Mouse (Mus musculus): ENCODE results near the gene F2r. TPM values are rescaled to one million over a fixed set of nuclear protein-coding genes. Genes with fewer than 3 reads are reported as not detected.

F2r gene
- 60.0 and 62.8 TPM in 2 replicates for polyA plus RNA-seq (2015; fragmentation: Nextera tagmentation; extraction: Ambion mirVana)

GRCm38 (mm10) chr13:95618309-95618712 lies at the start of gene F2r:
Gene F2r (minus strand): TSS chr13:95618487.
- 0% methylated on average over 42 of the region's 42 CpGs for WGBS
- ATAC-seq (ENCODE audit: low FRiP score, low read depth): peak; percentile 91
- Histone ChIP-seq H3K27ac (replicated peaks) (peak within 1 kb of the TSS; percentile 71), H3K4me2 (peak within 1 kb of the TSS; percentile 85), H3K4me3 (peak within 1 kb of the TSS; percentile 72), H3K9ac (peak within 1 kb of the TSS; percentile 76), H3K27me3 (no peaks in the 10 kb centered on the region), H3K4me1 (replicated peaks) (peaks cover 30% of the 10 kb centered on the region), H3K9me3 (no peaks in the 10 kb centered on the region), H3K36me3 (no peaks in the 10 kb centered on the region)

GRCm38 (mm10) chr13:95667260-95667659 lies 49.0 kb upstream of the F2r start:
- H3K36me3 ChIP-seq: no peaks in the 10 kb centered on the region
- H3K27me3 ChIP-seq: no peaks in the 10 kb centered on the region
- H3K9me3 ChIP-seq: no peaks in the 10 kb centered on the region
- no peak overlapping the region for H3K4me3 ChIP-seq
- 23% methylated on average over 7 of the region's 7 CpGs for WGBS
- H3K4me1 ChIP-seq (replicated peaks): no peaks in the 10 kb centered on the region
- no peak overlapping the region for H3K27ac ChIP-seq (replicated peaks)
- no peak for ATAC-seq (ENCODE audit: low FRiP score, low read depth)
- no peak overlapping the region; the same call in 1 of the 2 replicates for H3K4me2 ChIP-seq
- H3K9ac ChIP-seq: no peak overlapping the region

DNA sequence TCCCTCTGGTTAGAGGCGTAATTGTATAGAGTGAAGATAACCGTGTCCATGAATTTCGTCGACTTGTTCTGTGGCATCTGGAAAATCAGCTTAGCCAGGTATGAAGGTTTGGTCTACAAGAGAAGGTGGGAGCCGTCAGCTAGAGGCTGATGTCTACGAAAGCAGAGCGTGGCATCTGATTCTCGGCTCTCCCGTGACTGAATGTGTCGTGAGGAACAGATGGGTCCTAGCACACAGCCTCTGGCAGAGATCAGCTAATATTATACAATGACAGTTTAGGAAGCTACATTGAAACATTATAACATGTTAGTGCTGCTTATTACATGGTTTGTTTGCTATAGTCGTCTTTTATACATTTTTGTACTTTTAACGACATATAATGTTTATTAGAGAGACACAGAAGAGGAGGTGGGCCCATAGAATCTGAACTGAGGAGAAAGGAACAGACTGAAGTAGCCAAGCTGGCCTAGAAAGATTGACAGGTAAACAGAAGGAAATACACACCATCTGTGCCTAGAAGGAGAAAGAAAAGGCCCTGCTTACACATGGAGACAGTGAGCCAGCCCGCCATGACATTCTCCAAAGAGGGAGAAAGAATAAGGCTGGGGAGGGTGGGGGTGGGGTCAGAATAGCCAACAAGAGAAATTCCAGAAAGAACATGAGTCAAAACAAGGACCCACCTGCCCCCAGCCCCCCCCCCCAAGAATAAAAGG lies 47.5 kb upstream of the F2r start:
- H3K4me2 ChIP-seq: no peak overlapping the region
- no peak for ATAC-seq (ENCODE audit: low FRiP score, low read depth)
- no peak overlapping the region for H3K9ac ChIP-seq
- no peaks in the 10 kb centered on the region for H3K36me3 ChIP-seq
- 82% methylated on average over 13 of the region's 13 CpGs for WGBS
- H3K4me3 ChIP-seq: no peak overlapping the region
- H3K27ac ChIP-seq (replicated peaks): no peak overlapping the region
- no peaks in the 10 kb centered on the region for H3K4me1 ChIP-seq (replicated peaks)
- H3K9me3 ChIP-seq: no peaks in the 10 kb centered on the region
- no peaks in the 10 kb centered on the region for H3K27me3 ChIP-seq

GRCm38 (mm10) chr13:95663834-95664233 lies 45.5 kb upstream of the F2r start:
- Histone ChIP-seq H3K27ac (replicated peaks) (no peak overlapping the region), H3K27me3 (no peaks in the 10 kb centered on the region), H3K9ac (no peak overlapping the region), H3K36me3 (no peaks in the 10 kb centered on the region), H3K4me3 (no peak overlapping the region), H3K4me2 (no peak overlapping the region), H3K9me3 (no peaks in the 10 kb centered on the region), H3K4me1 (replicated peaks) (no peaks in the 10 kb centered on the region)
- 99% methylated on average over 4 of the region's 4 CpGs for whole genome bisulfite sequencing
- ATAC-seq (ENCODE audit: low FRiP score, low read depth): no peak

DNA sequence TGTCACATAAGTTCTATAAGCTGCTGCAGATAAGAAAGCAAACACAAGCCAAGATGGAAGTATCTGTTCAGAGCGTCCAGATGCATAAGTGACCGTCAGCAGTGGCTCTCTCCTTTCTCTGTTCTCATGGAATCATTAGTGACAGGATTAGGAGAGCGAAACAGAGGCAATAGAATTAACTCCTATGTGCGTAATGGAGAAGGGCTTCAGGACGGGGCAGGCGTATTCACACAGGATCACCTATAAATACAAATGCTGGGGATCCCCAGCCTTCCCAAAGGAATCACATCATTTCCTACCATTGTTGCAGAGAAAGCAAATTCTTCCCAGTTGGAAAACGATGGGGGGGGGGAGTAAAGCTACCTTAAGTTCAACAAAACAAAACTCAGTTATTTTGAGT lies 41.1 kb upstream of the F2r start:
- no peak overlapping the region for H3K4me3 ChIP-seq
- peaks cover 6% of the 10 kb centered on the region; the same call in 1 of the 2 replicates for H3K4me1 ChIP-seq (replicated peaks)
- H3K27ac ChIP-seq (replicated peaks): no peak overlapping the region
- 88% methylated on average over 7 of the region's 7 CpGs for WGBS
- H3K4me2 ChIP-seq: no peak overlapping the region
- no peaks in the 10 kb centered on the region for H3K9me3 ChIP-seq
- H3K36me3 ChIP-seq: no peaks in the 10 kb centered on the region
- ATAC-seq (ENCODE audit: low FRiP score, low read depth): no peak
- H3K27me3 ChIP-seq: no peaks in the 10 kb centered on the region
- H3K9ac ChIP-seq: no peak overlapping the region

DNA sequence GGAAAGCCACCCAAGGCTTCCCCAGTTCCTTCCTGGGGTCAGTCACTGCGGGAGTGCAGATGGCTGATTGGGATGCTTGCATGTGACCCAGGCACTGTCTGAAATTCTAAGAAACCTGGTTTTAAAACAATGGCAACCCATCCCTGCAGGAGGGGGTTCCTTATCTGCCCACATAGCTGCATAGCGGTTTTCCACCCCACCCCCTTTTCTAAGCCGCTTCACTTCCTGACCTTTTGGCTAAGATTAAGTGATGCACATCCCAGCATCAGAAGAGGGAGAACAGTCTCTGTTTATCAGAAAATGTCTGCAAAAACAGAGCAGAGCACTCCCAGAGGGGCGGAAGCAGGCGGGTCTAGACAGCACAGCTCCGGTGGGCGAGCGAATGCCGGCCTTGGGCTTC lies 38.9 kb upstream of the F2r start:
- Histone ChIP-seq H3K9ac (no peak overlapping the region), H3K4me2 (no peak overlapping the region), H3K4me3 (no peak overlapping the region), H3K36me3 (no peaks in the 10 kb centered on the region), H3K27ac (replicated peaks) (no peak overlapping the region), H3K4me1 (replicated peaks) (peaks cover 6% of the 10 kb centered on the region; the same call in 1 of the 2 replicates), H3K27me3 (no peaks in the 10 kb centered on the region), H3K9me3 (no peaks in the 10 kb centered on the region)
- no peak for ATAC-seq (ENCODE audit: low FRiP score, low read depth)
- 70% methylated on average over 9 of the region's 9 CpGs for WGBS

DNA sequence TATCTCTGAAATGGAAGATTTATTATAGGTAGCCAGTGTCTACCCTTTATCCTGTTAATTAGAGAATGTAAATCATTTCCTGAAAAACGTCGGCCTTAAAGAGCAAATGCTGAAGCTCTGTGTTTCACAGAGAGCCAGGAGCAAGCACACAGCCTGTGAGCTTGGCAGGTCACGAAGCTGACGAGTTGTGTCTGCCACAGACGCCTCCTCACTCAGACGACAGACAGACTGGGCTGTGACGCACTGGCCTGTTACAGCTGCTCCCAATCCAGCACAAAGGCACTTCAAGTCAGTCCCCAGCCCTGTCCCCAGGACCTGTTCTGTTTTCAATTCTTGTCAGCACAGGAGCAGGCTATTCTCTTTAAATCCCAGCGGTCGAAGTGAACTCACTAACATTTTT lies 37.0 kb upstream of the F2r start:
- Histone ChIP-seq H3K36me3 (no peaks in the 10 kb centered on the region), H3K4me1 (replicated peaks) (peaks cover 6% of the 10 kb centered on the region; the same call in 1 of the 2 replicates), H3K4me2 (no peak overlapping the region), H3K9me3 (no peaks in the 10 kb centered on the region), H3K27ac (replicated peaks) (peak overlapping the region; percentile 59; the same call in 1 of the 2 replicates), H3K27me3 (no peaks in the 10 kb centered on the region), H3K4me3 (no peak overlapping the region), H3K9ac (no peak overlapping the region)
- 37% methylated on average over 9 of the region's 9 CpGs for WGBS
- peak; percentile 59; the same call in 1 of the 2 replicates for ATAC-seq (ENCODE audit: low FRiP score, low read depth)

DNA sequence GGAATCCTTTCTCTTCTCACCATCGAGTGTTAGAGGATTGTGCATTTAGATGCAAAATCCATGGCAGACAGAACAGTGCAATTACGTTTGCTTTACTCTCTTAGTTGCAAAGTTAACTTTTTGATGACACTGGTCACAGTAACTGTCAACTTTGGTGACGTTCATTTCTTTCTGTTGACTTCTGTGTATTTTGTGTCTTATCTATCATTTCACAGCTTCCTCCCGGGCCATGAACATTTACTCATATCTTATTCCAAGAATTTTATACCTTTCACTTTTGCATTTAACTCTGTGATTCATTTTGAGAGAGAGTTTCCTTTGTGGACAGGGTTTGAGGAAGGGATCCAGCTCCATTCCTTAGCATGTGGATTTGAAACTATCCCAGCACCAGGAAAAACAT lies 35.4 kb upstream of the F2r start:
- Histone ChIP-seq H3K9ac (no peak overlapping the region), H3K36me3 (no peaks in the 10 kb centered on the region), H3K4me2 (no peak overlapping the region), H3K27me3 (no peaks in the 10 kb centered on the region), H3K4me1 (replicated peaks) (peaks cover 6% of the 10 kb centered on the region; the same call in 1 of the 2 replicates), H3K9me3 (no peaks in the 10 kb centered on the region), H3K4me3 (no peak overlapping the region), H3K27ac (replicated peaks) (no peak overlapping the region)
- 93% methylated on average over 4 of the region's 4 CpGs for WGBS
- ATAC-seq (ENCODE audit: low FRiP score, low read depth): no peak

DNA sequence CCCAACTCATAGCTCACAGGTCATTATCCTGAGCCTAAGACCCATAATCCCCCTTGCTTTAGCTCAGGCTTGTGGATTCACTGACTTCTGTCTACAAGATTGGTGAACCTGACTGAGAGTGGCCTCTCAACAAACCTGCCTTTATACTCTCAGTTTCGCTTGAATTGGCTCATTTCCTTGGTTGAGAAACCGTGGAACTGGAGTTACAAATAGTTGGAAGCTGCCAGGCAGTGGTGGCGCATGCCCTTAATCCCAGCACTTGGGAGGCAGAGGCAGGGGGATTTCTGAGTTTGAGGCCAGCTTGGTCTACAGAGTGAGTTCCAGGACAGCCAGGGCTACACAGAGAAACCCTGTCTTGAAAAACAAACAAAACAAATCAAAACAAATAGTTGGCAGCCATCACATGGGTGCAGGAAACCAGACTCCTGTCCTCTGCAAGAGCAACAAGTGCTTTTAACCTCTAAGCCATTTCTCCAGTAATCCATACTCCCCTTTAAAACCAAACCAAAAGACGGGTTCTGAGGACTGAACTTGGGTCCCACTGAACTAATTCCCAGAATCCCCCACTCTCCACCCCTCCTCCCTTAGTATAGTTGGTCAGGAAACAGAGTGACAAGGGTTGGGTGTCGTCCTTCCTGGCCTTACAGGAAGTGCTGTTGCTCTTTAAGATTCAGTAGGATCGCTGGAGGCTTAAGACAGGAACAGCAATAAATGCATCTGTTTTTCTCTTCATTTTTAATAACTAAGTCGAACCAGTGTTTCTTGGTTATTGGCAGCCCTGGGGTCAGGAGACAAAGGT lies 33.8 kb upstream of the F2r start:
- Histone ChIP-seq H3K4me2 (no peak overlapping the region), H3K9me3 (no peaks in the 10 kb centered on the region), H3K27me3 (no peaks in the 10 kb centered on the region), H3K9ac (no peak overlapping the region), H3K36me3 (no peaks in the 10 kb centered on the region), H3K4me3 (no peak overlapping the region), H3K27ac (replicated peaks) (no peak overlapping the region), H3K4me1 (replicated peaks) (peaks cover 6% of the 10 kb centered on the region; the same call in 1 of the 2 replicates)
- WGBS: 88% methylated on average over 7 of the region's 7 CpGs
- no peak for ATAC-seq (ENCODE audit: low FRiP score, low read depth)

- H3K4me2 ChIP-seq: no peak overlapping the region
- H3K27me3 ChIP-seq: no peaks in the 10 kb centered on the region
- WGBS: 91% methylated on average over 3 of the region's 3 CpGs
- ATAC-seq (ENCODE audit: low FRiP score, low read depth): no peak
- no peak overlapping the region for H3K27ac ChIP-seq (replicated peaks)
- no peaks in the 10 kb centered on the region for H3K9me3 ChIP-seq
- H3K9ac ChIP-seq: no peak overlapping the region
- H3K4me1 ChIP-seq (replicated peaks): no peaks in the 10 kb centered on the region
- H3K4me3 ChIP-seq: no peak overlapping the region
- no peaks in the 10 kb centered on the region for H3K36me3 ChIP-seq
Measured at GRCm38 (mm10) chr13:95649941-95650340, 31.7 kb upstream of the F2r start.

DNA sequence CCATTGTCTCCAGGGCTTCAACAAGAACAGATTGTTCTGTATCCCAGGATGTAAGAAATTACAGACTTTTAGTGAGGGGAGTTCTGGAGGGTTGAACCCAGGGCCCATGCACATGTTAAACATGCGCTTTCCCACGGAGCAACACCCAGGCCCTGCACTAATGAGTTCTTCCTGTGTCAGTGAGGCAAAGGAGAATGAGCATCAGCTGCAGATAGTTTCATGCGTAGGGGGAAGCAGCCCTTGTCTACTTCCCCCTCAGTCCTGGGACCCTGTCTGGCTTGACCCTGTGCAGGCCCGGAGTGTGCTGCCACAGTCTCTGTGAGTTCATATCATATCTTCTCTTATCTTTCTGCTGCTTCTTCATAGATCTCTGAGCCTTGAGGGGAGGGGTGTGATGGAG lies 29.0 kb upstream of the F2r start:
- H3K4me1 ChIP-seq (replicated peaks): no peaks in the 10 kb centered on the region
- no peaks in the 10 kb centered on the region for H3K36me3 ChIP-seq
- no peaks in the 10 kb centered on the region for H3K9me3 ChIP-seq
- H3K4me3 ChIP-seq: no peak overlapping the region
- no peak overlapping the region for H3K9ac ChIP-seq
- no peak for ATAC-seq (ENCODE audit: low FRiP score, low read depth)
- no peak overlapping the region for H3K27ac ChIP-seq (replicated peaks)
- H3K4me2 ChIP-seq: no peak overlapping the region
- H3K27me3 ChIP-seq: no peaks in the 10 kb centered on the region
- 81% methylated on average over 4 of the region's 4 CpGs for WGBS

GRCm38 (mm10) chr13:95646687-95647111 lies 28.4 kb upstream of the F2r start:
- Histone ChIP-seq H3K27me3 (no peaks in the 10 kb centered on the region), H3K4me1 (replicated peaks) (no peaks in the 10 kb centered on the region), H3K4me3 (no peak overlapping the region), H3K4me2 (no peak overlapping the region), H3K27ac (replicated peaks) (no peak overlapping the region), H3K36me3 (no peaks in the 10 kb centered on the region), H3K9ac (no peak overlapping the region), H3K9me3 (no peaks in the 10 kb centered on the region)
- no peak for ATAC-seq (ENCODE audit: low FRiP score, low read depth)
- 74% methylated on average over 9 of the region's 9 CpGs for WGBS

Measured in hindbrain, embryonic 15.5 days (tissue).